Mouse (Mus musculus) lung, postnatal 0 days (tissue): ENCODE data around the gene Ccdc130. TPM values are rescaled to one million over a fixed set of nuclear protein-coding genes. Genes with fewer than 3 reads are reported as not detected.
A peak's percentile ranks its signal among the peaks of the same experiment; 100 is the strongest.

Experiments used
- ATAC-seq: fragments of 200-750 bp; cut with Nextera tagmentation; 2 replicates; pipeline ENCODE4 v1.8.0; 2017; ENCODE audit warnings: moderate library complexity
- DNase-seq: peaks from one replicate; pipeline ENCODE4 v3.0.0-alpha.2; 2016; ENCODE audit warnings: low spot score
- H3K27ac ChIP-seq: fragments of 300-500 bp; sonication (generic); 2 replicates; pipeline ENCODE4 v1.5.1; 2014; ENCODE audit warnings: antibody characterized with exemption, mild to moderate bottlenecking, low read length, mixed read lengths
- H3K27me3 ChIP-seq: fragments of 300-500 bp; sonication (generic); replicated peaks from 2 replicates; pipeline ENCODE4 v1.6.1; 2014; ENCODE audit warnings: low read length, mixed read lengths; ENCODE audit not compliant: insufficient read depth
- H3K36me3 ChIP-seq: fragments of 300-500 bp; sonication (generic); 2 replicates; pipeline ENCODE4 v1.6.1; 2014; ENCODE audit warnings: low read length, mixed read lengths; ENCODE audit not compliant: insufficient read depth
- H3K4me1 ChIP-seq: fragments of 300-500 bp; sonication (generic); 2 replicates; pipeline ENCODE4 v1.6.1; 2014; ENCODE audit warnings: antibody characterized with exemption, low read depth, low read length, mixed read lengths; ENCODE audit not compliant: insufficient read depth
- H3K4me2 ChIP-seq: fragments of 300-500 bp; sonication (generic); replicated peaks from 2 replicates; pipeline ENCODE4 v1.6.1; 2014; ENCODE audit warnings: low read depth, mild to moderate bottlenecking, low read length, moderate library complexity, mixed read lengths
- H3K4me3 ChIP-seq: fragments of 300-500 bp; sonication (generic); 2 replicates; pipeline ENCODE4 v1.5.1; 2014; ENCODE audit warnings: low read depth, low read length
- H3K9ac ChIP-seq: fragments of 300-500 bp; sonication (generic); replicated peaks from 2 replicates; pipeline ENCODE4 v1.6.1; 2014; ENCODE audit warnings: low read depth, mild to moderate bottlenecking
- H3K9me3 ChIP-seq: fragments of 300-500 bp; sonication (generic); 2 replicates; pipeline ENCODE4 v1.6.1; 2016; ENCODE audit warnings: low read length, mixed read lengths
- CTCF ChIP-seq: IDR thresholded peaks from 2 replicates; pipeline ENCODE4 v1.5.1; 2016; ENCODE audit warnings: antibody characterized with exemption, mild to moderate bottlenecking
- EP300 ChIP-seq: IDR thresholded peaks from 2 replicates; pipeline ENCODE4 v1.6.1; 2016; ENCODE audit warnings: antibody characterized with exemption, mild to moderate bottlenecking, control low read depth
- WGBS: fragments of 180-500 bp; shearing (Covaris S2); extraction: QIAGEN DNeasy Blood & Tissue Kit; methylation state at CpG from one replicate; pipeline ENCODE4 v1.1.7; 2014; 5-methylcytosine and 5-hydroxymethylcytosine counted together
- polyA plus RNA-seq: library from polyadenylated mRNA; unstranded; fragments of >200 nt; fragmentation: Nextera tagmentation; extraction: Ambion mirVana; gene quantifications from 2 replicates; pipeline ENCODE4 v1.2.1, GENCODE M21; 2015

Gene Ccdc130
- polyA plus RNA-seq, 1 experiment from 2014 or later = 17.4 TPM

DNA sequence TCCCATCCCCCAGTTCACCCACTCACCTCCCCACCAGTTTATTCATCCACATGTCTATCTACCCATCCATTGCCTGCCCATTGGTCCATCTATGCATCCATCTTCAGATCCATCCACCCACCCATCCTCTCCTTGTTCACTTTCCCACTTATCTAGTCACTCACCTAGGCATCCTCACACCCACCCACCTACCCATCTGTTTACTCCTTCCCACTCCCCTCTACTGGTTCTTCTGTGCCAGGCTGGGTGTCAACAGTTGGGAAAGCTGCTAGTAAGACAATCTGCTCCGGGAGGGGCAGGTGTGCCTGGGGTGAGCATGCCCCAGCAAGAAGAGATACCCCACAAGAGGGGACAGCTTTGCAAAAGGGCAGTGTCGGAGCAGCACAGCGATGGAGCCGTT, 9.1 kb downstream of the Ccdc130 start:
- Histone ChIP-seq H3K9ac (no peak overlapping the region), H3K27me3 (no peaks in the 10 kb centered on the region), H3K27ac (no peak overlapping the region), H3K36me3 (peaks cover 26% of the 10 kb centered on the region), H3K4me1 (peaks cover 10% of the 10 kb centered on the region), H3K4me2 (no peak overlapping the region), H3K4me3 (no peak overlapping the region), H3K9me3 (no peaks in the 10 kb centered on the region)
- ATAC-seq (no peak), DNase-seq (no peak)
- no peak for TF ChIP-seq EP300
- no peak for TF ChIP-seq CTCF
- WGBS = 94% methylated on average over 4 of the region's 4 CpGs

GRCm38 (mm10) chr8:84256822-84257610, 13.2 kb downstream of the Ccdc130 start, which contains the start of gene Mri1:
Mri1 (minus strand) TSS chr8:84257326.
- WGBS = 0% methylated on average over 58 of the region's 64 CpGs
- DNase-seq (peak; percentile 94), ATAC-seq (peak; percentile 91)
- Histone ChIP-seq H3K27me3 (no peaks in the 10 kb centered on the region), H3K9me3 (no peaks in the 10 kb centered on the region), H3K4me1 (peaks cover 11% of the 10 kb centered on the region), H3K4me2 (peak within 1 kb of the TSS; percentile 99), H3K4me3 (peak within 1 kb of the TSS; percentile 73), H3K36me3 (peaks cover 13% of the 10 kb centered on the region; the same call in 1 of the 2 replicates), H3K27ac (peak within 1 kb of the TSS; percentile 91), H3K9ac (peak within 1 kb of the TSS; percentile 62)
- TF ChIP-seq CTCF = peak; percentile 34; the same call in 1 of the 2 replicates
- TF ChIP-seq EP300 = no peak

DNA sequence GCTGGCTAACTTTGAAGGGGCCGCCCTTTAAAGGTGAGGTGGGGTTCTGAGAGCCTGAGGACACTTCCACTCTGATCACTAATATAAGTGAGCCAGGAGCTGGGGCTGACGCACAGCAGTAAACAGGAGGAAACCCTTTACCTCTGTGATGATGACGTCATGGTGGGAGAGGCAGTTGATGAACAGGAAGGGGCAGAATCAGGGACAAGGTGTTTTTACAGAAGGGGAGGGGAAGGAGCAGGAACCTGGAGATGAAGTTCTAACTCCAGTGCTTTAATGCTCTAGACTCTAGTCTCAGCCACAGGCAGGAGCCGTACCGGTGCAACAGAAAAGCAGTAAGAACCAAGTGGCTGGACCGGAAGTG, 13.7 kb downstream of the Ccdc130 start:
- Histone ChIP-seq H3K4me1 (peaks cover 11% of the 10 kb centered on the region), H3K9ac (peak overlapping the region; percentile 62), H3K36me3 (peaks cover 12% of the 10 kb centered on the region; the same call in 1 of the 2 replicates), H3K9me3 (no peaks in the 10 kb centered on the region), H3K4me2 (peak overlapping the region; percentile 99), H3K27ac (peak overlapping the region; percentile 91), H3K4me3 (peak overlapping the region; percentile 73), H3K27me3 (no peaks in the 10 kb centered on the region)
- DNase-seq (peak; percentile 90), ATAC-seq (peak; percentile 72)
- TF ChIP-seq EP300 (no peak), CTCF (no peak)
- WGBS = 10% methylated on average over 6 of the region's 6 CpGs

DNA sequence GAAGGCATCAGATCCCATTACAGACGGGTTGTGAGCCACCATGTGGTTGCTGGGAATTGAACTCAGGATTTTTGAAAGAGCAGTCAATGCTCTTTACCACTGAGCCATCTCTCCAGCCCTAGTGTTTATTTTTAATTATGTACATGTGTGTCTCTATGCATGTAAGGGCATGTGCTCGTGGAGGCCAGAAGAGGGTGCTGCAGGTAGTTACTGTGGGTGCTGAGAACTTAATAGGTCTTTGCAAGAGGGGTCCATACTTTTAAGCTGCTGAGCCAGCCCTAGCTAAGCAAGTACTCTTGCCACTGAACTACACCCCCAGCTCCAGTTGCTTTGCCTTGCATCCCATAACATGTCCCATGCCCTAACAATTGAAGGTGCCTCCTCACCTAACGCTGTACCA, 14.3 kb downstream of the Ccdc130 start:
- peak overlapping the region; percentile 73; the same call in 1 of the 2 replicates for H3K4me3 ChIP-seq
- no peaks in the 10 kb centered on the region for H3K27me3 ChIP-seq
- no peak for ATAC-seq
- 81% methylated on average over 3 of the region's 3 CpGs for WGBS
- H3K9ac ChIP-seq = 0 out of 2 replicates have a peak overlapping the region, but pooled peaks have one; percentile 26
- DNase-seq = no peak
- H3K4me1 ChIP-seq = peaks cover 11% of the 10 kb centered on the region
- H3K4me2 ChIP-seq = peak overlapping the region; percentile 99
- H3K27ac ChIP-seq = peak overlapping the region; percentile 91
- TF ChIP-seq EP300 (no peak), CTCF (peak; percentile 40)
- 0 out of 2 replicates have a peak, but pooled peaks cover 8% of the 10 kb centered on the region for H3K36me3 ChIP-seq
- H3K9me3 ChIP-seq = no peaks in the 10 kb centered on the region

DNA sequence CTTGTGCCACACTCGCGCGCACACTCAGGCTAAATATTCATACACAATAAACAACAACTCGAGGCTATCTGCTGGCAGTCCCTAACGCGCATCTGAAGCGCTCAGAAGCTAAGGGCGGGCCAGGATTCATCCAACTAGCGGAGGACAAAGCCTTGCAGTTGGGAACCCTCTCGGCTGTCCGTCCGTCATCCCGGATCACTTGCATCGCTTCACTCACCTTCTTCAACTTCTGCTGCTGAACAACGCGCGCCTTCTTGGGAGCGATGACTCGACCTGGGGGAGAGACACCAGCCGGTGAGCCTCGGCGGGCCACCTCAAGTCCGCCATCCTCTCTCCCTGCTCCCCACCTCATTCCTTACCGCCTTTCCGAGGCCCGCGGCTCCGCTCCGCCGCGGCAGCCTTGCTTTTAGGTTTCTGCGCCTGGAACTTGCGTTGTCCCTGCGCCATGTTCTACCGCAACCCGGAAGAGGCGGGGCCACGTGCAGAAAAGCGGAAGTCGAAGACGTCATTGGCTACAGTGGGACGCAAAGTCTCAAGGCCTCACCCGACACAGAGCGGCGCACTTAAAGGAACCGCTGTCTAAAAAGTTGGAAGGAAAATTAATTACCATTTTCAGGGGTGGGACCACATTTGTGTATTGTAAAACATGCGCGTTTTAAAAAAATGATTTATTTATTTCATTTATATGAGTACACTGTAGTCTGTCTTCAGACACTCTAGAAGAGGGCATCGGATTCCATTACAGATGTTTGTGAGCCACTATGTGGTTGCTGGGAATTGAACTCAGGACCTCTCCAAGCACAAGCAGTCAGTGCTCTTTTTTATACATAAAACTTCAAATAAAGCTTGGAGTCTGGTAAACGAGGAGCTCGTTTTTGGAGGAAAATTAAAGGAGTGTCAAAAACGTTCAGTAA, 20.7 kb downstream of the Ccdc130 start, which contains the start of gene D8Ertd738e:
D8Ertd738e (minus strand) TSS at position 463 of the 914 bp plus-strand sequence.
- Histone ChIP-seq H3K9ac (peak within 1 kb of the TSS; percentile 93), H3K36me3 (peaks cover 15% of the 10 kb centered on the region; the same call in 1 of the 2 replicates), H3K27ac (peak within 1 kb of the TSS; percentile 85), H3K4me1 (no peaks in the 10 kb centered on the region), H3K9me3 (no peaks in the 10 kb centered on the region), H3K4me3 (peak within 1 kb of the TSS; percentile 89), H3K4me2 (peak within 1 kb of the TSS; percentile 65), H3K27me3 (no peaks in the 10 kb centered on the region)
- DNase-seq = peak; percentile 97
- TF ChIP-seq CTCF = 0 out of 2 replicates have a peak, but pooled peaks have one; percentile 4
- peak; percentile 60; the same call in 1 of the 2 replicates for TF ChIP-seq EP300
- WGBS = 3% methylated on average over 52 of the region's 52 CpGs
- ATAC-seq = peak; percentile 98
